Mouse (Mus musculus): ENCODE results near the gene Pp2d1. TPM values are rescaled to one million over a fixed set of nuclear protein-coding genes. Genes with fewer than 3 reads are reported as not detected.

The Pp2d1 gene
- total and polyA plus RNA-seq, 3 experiments, result not detected

DNA sequence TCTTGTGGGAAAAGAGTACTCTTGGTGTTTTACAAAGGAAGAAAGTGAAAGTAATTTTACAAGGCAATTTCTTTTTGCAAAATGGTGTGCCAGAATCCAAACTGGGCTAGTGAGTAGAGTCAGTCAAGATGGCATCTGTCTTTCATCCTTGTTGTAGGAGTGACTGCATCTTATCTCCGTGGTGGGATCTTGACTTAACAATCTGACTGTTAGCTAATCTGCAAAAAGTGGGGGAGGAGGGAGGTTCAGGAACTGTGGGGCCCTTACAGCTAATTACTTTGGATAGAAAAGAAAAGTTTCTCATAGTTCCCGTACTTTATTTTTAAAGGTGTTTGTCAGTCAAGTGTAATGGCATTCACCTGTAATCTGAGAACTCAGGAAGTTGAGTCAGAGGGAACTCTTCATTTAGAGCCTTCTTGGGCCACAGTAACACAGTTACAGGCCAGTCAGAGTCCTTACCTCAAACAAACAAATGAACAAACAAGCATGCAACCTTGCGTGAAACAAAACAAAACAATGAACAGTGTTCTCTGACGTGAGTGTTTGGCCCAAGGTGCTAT lies 42.9 kb upstream of the Pp2d1 start:
- no peaks in the 10 kb centered on the region for H3K9me3 ChIP-seq (replicated peaks; ENCODE audit: low read length)
- in situ Hi-C loops (cut with MboI; ENCODE audit: low pct_ligation_motif_present, low pct_unique_long_range_greater_than_20kb, low sequenced_read_pairs), result no loop called here
- H3K79me2 ChIP-seq (replicated peaks; ENCODE audit: control insufficient read depth, extremely low read depth, insufficient read depth, poor library complexity, severe bottlenecking), result peaks cover 15% of the 10 kb centered on the region; the same call in 1 of the 2 replicates
- no peak for DNase-seq (ENCODE audit: extremely low read depth)
- no peaks in the 10 kb centered on the region for H3K27me3 ChIP-seq (replicated peaks)
- no peak overlapping the region for H3K4me3 ChIP-seq (replicated peaks in 1 of 3; ENCODE audit: low read depth in 2 of 3, low read length in 2 of 3, poor library complexity in 1 of 3)
- peak overlapping the region; percentile 73; the same call in 1 of the 2 replicates for H3K4me2 ChIP-seq (ENCODE audit: insufficient read depth, low read depth, poor library complexity, severe bottlenecking)
- H3K9ac ChIP-seq (ENCODE audit: insufficient read depth, low read depth), result peak overlapping the region; percentile 58; the same call in 1 of the 2 replicates
- TF ChIP-seq TBP (conservative IDR thresholded peaks at IDR 0.05; ENCODE audit: low read depth, low read length), result 0 out of 2 replicates have a peak, but pooled peaks have one; percentile 13
- TF ChIP-seq KAT2A (IDR thresholded peaks at IDR 0.05; ENCODE audit: insufficient replicate concordance, low read length), result no peak
- dilution Hi-C loops (cut with MboI; ENCODE audit: extremely low pct_ligation_motif_present, extremely low pct_unique_long_range_greater_than_20kb, low sequenced_read_pairs), result no loop called here
- peaks cover 27 to 51% of the 10 kb centered on the region in 2 experiments for H3K4me1 ChIP-seq (ENCODE audit: control insufficient read depth in 1 of 2, insufficient read depth in 2 of 2)
- peaks cover 3% of the 10 kb centered on the region in 2 experiments for H3K36me3 ChIP-seq (replicated peaks in 1 of 2; ENCODE audit: control insufficient read depth in 1 of 2, insufficient read depth in 1 of 2, low read length in 1 of 2)
- no peak overlapping the region for H3K27ac ChIP-seq (ENCODE audit: insufficient read depth, low read depth)

GRCm38 (mm10) chr17:53580237-53580636 lies 41.0 kb upstream of the Pp2d1 start:
- Histone ChIP-seq H3K27ac (ENCODE audit: insufficient read depth, low read depth) (no peak overlapping the region), H3K4me1 (ENCODE audit: control insufficient read depth in 1 of 2, insufficient read depth in 2 of 2) (peaks cover 19 to 49% of the 10 kb centered on the region in 2 experiments)

GRCm38 (mm10) chr17:53579612-53580011 lies 40.4 kb upstream of the Pp2d1 start:
- TF ChIP-seq MEF2A (IDR thresholded peaks at IDR 0.05; ENCODE audit: borderline replicate concordance, low read depth, low read length), result no peak
- no peak for TF ChIP-seq MAZ (IDR thresholded peaks at IDR 0.05; ENCODE audit: low read depth, low read length)
- no peak for TF ChIP-seq CHD1 (IDR thresholded peaks at IDR 0.05; ENCODE audit: low read depth, low read length)
- TF ChIP-seq GABPA (IDR thresholded peaks at IDR 0.05; ENCODE audit: insufficient replicate concordance, low read depth, low read length), result no peak
- TF ChIP-seq CHD2 (IDR thresholded peaks at IDR 0.05; ENCODE audit: low read length), result no peak
- TF ChIP-seq JUND (conservative IDR thresholded peaks at IDR 0.05; ENCODE audit: low read depth, low read length), result no peak
- TF ChIP-seq PAX5 (IDR thresholded peaks at IDR 0.05; ENCODE audit: low read length), result no peak
- no peak for TF ChIP-seq MXI1 (IDR thresholded peaks at IDR 0.05; ENCODE audit: low read depth, low read length)
- TF ChIP-seq E2F4 (IDR thresholded peaks at IDR 0.05; ENCODE audit: insufficient replicate concordance, low read depth, low read length), result no peak
- TF ChIP-seq IRF4 (IDR thresholded peaks at IDR 0.05; ENCODE audit: low read depth, low read length), result no peak
- no peak for TF ChIP-seq USF1 (IDR thresholded peaks at IDR 0.05; ENCODE audit: low read depth, low read length)
- Histone ChIP-seq H3K9me3 (replicated peaks; ENCODE audit: low read length) (no peaks in the 10 kb centered on the region), H3K79me2 (replicated peaks; ENCODE audit: control insufficient read depth, extremely low read depth, insufficient read depth, poor library complexity, severe bottlenecking) (peaks cover 12% of the 10 kb centered on the region), H3K4me2 (ENCODE audit: insufficient read depth, low read depth, poor library complexity, severe bottlenecking) (no peak overlapping the region), H3K27ac (ENCODE audit: insufficient read depth, low read depth) (no peak overlapping the region), H3K36me3 (replicated peaks in 1 of 2; ENCODE audit: control insufficient read depth in 1 of 2, insufficient read depth in 1 of 2, low read length in 1 of 2) (peaks cover 3% of the 10 kb centered on the region in 2 experiments), H3K9ac (ENCODE audit: insufficient read depth, low read depth) (no peak overlapping the region), H3K27me3 (replicated peaks) (no peaks in the 10 kb centered on the region), H3K4me3 (replicated peaks in 1 of 3; ENCODE audit: low read depth in 2 of 3, low read length in 2 of 3, poor library complexity in 1 of 3) (no peak overlapping the region), H3K4me1 (ENCODE audit: control insufficient read depth in 1 of 2, insufficient read depth in 2 of 2) (peaks cover 19 to 49% of the 10 kb centered on the region in 2 experiments)
- dilution Hi-C loops (cut with MboI; ENCODE audit: extremely low pct_ligation_motif_present, extremely low pct_unique_long_range_greater_than_20kb, low sequenced_read_pairs), result no loop called here
- in situ Hi-C loops (cut with MboI; ENCODE audit: low pct_ligation_motif_present, low pct_unique_long_range_greater_than_20kb, low sequenced_read_pairs), result no loop called here
- no peak for DNase-seq (ENCODE audit: extremely low read depth)

More at GRCm38 (mm10) chr17:53580237-53580636, 41.0 kb upstream of the Pp2d1 start:
- Histone ChIP-seq H3K79me2 (replicated peaks; ENCODE audit: control insufficient read depth, extremely low read depth, insufficient read depth, poor library complexity, severe bottlenecking) (peaks cover 12% of the 10 kb centered on the region), H3K4me2 (ENCODE audit: insufficient read depth, low read depth, poor library complexity, severe bottlenecking) (no peak overlapping the region), H3K27me3 (replicated peaks) (no peaks in the 10 kb centered on the region), H3K9ac (ENCODE audit: insufficient read depth, low read depth) (no peak overlapping the region), H3K9me3 (replicated peaks; ENCODE audit: low read length) (no peaks in the 10 kb centered on the region), H3K36me3 (replicated peaks in 1 of 2; ENCODE audit: control insufficient read depth in 1 of 2, insufficient read depth in 1 of 2, low read length in 1 of 2) (peaks cover 3% of the 10 kb centered on the region in 2 experiments), H3K4me3 (replicated peaks in 1 of 3; ENCODE audit: low read depth in 2 of 3, low read length in 2 of 3, poor library complexity in 1 of 3) (no peak overlapping the region)
- in situ Hi-C loops (cut with MboI; ENCODE audit: low pct_ligation_motif_present, low pct_unique_long_range_greater_than_20kb, low sequenced_read_pairs), result no loop called here
- no peak for DNase-seq (ENCODE audit: extremely low read depth)
- no peak for TF ChIP-seq JUN (IDR thresholded peaks at IDR 0.05; ENCODE audit: insufficient read depth, low read depth, low read length)
- no peak for TF ChIP-seq USF2 (conservative IDR thresholded peaks at IDR 0.05; ENCODE audit: low read depth, low read length)
- no peak for TF ChIP-seq ZC3H11A (IDR thresholded peaks at IDR 0.05; ENCODE audit: low read depth, low read length)
- TF ChIP-seq ETS1 (conservative IDR thresholded peaks at IDR 0.05; ENCODE audit: low read depth, low read length), result no peak
- TF ChIP-seq CHD2 (IDR thresholded peaks at IDR 0.05; ENCODE audit: low read length), result no peak
- dilution Hi-C loops (cut with MboI; ENCODE audit: extremely low pct_ligation_motif_present, extremely low pct_unique_long_range_greater_than_20kb, low sequenced_read_pairs), result no loop called here

Data from CH12.LX (cell line).